Mouse (Mus musculus) megakaryocyte, embryonic 14.5 days (primary cell): ENCODE measurements around the gene Chd9. TPM values are rescaled to one million over a fixed set of nuclear protein-coding genes. Genes with fewer than 3 reads are reported as not detected.
A peak's percentile ranks its signal among the peaks of the same experiment; 100 is the strongest.

Experiments used
- H3K27me3 ChIP-seq: replicated peaks from 2 replicates; pipeline ENCODE3; 2012; ENCODE audit warnings: inconsistent platforms
- H3K36me3 ChIP-seq: replicated peaks from 2 replicates; pipeline ENCODE3; 2012; ENCODE audit warnings: low read length, inconsistent platforms, mixed read lengths
- H3K4me1 ChIP-seq: 2 replicates; pipeline ENCODE4 v1.6.1; 2012; ENCODE audit warnings: inconsistent platforms
- H3K4me3 ChIP-seq: replicated peaks from 2 replicates; pipeline ENCODE3; 2012; ENCODE audit warnings: moderate library complexity, mild to moderate bottlenecking, inconsistent platforms
- H3K9me3 ChIP-seq: 2 replicates; pipeline ENCODE4 v1.6.1; 2012; ENCODE audit warnings: inconsistent platforms
- FLI1 ChIP-seq: IDR thresholded peaks from 2 replicates; pipeline ENCODE4 v1.6.1; 2012; ENCODE audit warnings: low read length, inconsistent platforms, mixed read lengths
- GATA1 ChIP-seq: IDR thresholded peaks from 3 replicates; pipeline ENCODE4 v1.6.1; 2012; ENCODE audit warnings: mixed read lengths, low read length, inconsistent platforms, borderline replicate concordance
- polyA plus RNA-seq: library from polyadenylated mRNA; stranded (reverse); fragments of >175 nt; gene quantifications from 2 replicates; pipeline ENCODE4 v1.2.3, GENCODE M21; 2012; ENCODE audit warnings: low replicate concordance; ENCODE audit not compliant: insufficient read depth

Chd9 gene
- polyA plus RNA-seq, 1 experiment, result 0.65 TPM

- no peaks in the 10 kb centered on the region for H3K36me3 ChIP-seq
- peaks cover 14% of the 10 kb centered on the region for H3K4me1 ChIP-seq
- H3K27me3 ChIP-seq, result peaks cover 6% of the 10 kb centered on the region
- TF ChIP-seq GATA1 (no peak), FLI1 (no peak)
- H3K9me3 ChIP-seq, result no peaks in the 10 kb centered on the region
- H3K4me3 ChIP-seq, result no peak overlapping the region
Observed at GRCm38 (mm10) chr8:90856171-90856570, 28.0 kb downstream of the Chd9 start.

GRCm38 (mm10) chr8:90856952-90857351 is 28.8 kb downstream of the Chd9 start:
- Histone ChIP-seq H3K4me1 (peaks cover 17% of the 10 kb centered on the region), H3K9me3 (no peaks in the 10 kb centered on the region), H3K27me3 (peaks cover 8% of the 10 kb centered on the region), H3K4me3 (no peak overlapping the region), H3K36me3 (no peaks in the 10 kb centered on the region)
- no peak for TF ChIP-seq GATA1
- TF ChIP-seq FLI1, result no peak

GRCm38 (mm10) chr8:90858071-90858470 is 29.9 kb downstream of the Chd9 start:
- TF ChIP-seq FLI1 (no peak), GATA1 (no peak)
- peaks cover 17% of the 10 kb centered on the region for H3K4me1 ChIP-seq
- no peaks in the 10 kb centered on the region for H3K9me3 ChIP-seq
- H3K4me3 ChIP-seq, result no peak overlapping the region
- no peaks in the 10 kb centered on the region for H3K36me3 ChIP-seq
- peaks cover 8% of the 10 kb centered on the region for H3K27me3 ChIP-seq

GRCm38 (mm10) chr8:90861266-90861944 is 33.3 kb downstream of the Chd9 start:
- no peak for TF ChIP-seq FLI1
- no peak for TF ChIP-seq GATA1
- Histone ChIP-seq H3K36me3 (no peaks in the 10 kb centered on the region), H3K4me3 (no peak overlapping the region), H3K4me1 (peaks cover 9% of the 10 kb centered on the region; the same call in 1 of the 2 replicates), H3K9me3 (no peaks in the 10 kb centered on the region), H3K27me3 (peaks cover 8% of the 10 kb centered on the region)

GRCm38 (mm10) chr8:90862038-90862437 is 33.9 kb downstream of the Chd9 start:
- Histone ChIP-seq H3K27me3 (peaks cover 8% of the 10 kb centered on the region), H3K9me3 (no peaks in the 10 kb centered on the region), H3K4me3 (no peak overlapping the region), H3K36me3 (no peaks in the 10 kb centered on the region), H3K4me1 (peaks cover 9% of the 10 kb centered on the region; the same call in 1 of the 2 replicates)
- TF ChIP-seq FLI1 (no peak), GATA1 (no peak)

- Histone ChIP-seq H3K4me3 (no peak overlapping the region), H3K36me3 (no peaks in the 10 kb centered on the region), H3K9me3 (no peaks in the 10 kb centered on the region), H3K4me1 (peaks cover 33% of the 10 kb centered on the region), H3K27me3 (peaks cover 2% of the 10 kb centered on the region)
- no peak for TF ChIP-seq FLI1
- TF ChIP-seq GATA1, result no peak
Observed at GRCm38 (mm10) chr8:90867061-90867460, 38.9 kb downstream of the Chd9 start.

- TF ChIP-seq GATA1, result no peak
- no peak for TF ChIP-seq FLI1
- Histone ChIP-seq H3K36me3 (no peaks in the 10 kb centered on the region), H3K27me3 (peaks cover 2% of the 10 kb centered on the region), H3K4me1 (peaks cover 38% of the 10 kb centered on the region), H3K9me3 (no peaks in the 10 kb centered on the region), H3K4me3 (no peak overlapping the region)
Observed at GRCm38 (mm10) chr8:90867911-90868310, 39.8 kb downstream of the Chd9 start.

GRCm38 (mm10) chr8:90868334-90868733 is 40.2 kb downstream of the Chd9 start:
- H3K36me3 ChIP-seq, result no peaks in the 10 kb centered on the region
- H3K9me3 ChIP-seq, result no peaks in the 10 kb centered on the region
- TF ChIP-seq FLI1 (no peak), GATA1 (no peak)
- peaks cover 2% of the 10 kb centered on the region for H3K27me3 ChIP-seq
- H3K4me1 ChIP-seq, result peaks cover 42% of the 10 kb centered on the region
- H3K4me3 ChIP-seq, result no peak overlapping the region

GRCm38 (mm10) chr8:90869071-90869919 is 41.1 kb downstream of the Chd9 start:
- Histone ChIP-seq H3K4me3 (peak overlapping the region; percentile 79), H3K4me1 (peaks cover 42% of the 10 kb centered on the region), H3K27me3 (peaks cover 2% of the 10 kb centered on the region), H3K36me3 (no peaks in the 10 kb centered on the region), H3K9me3 (no peaks in the 10 kb centered on the region)
- TF ChIP-seq GATA1, result no peak
- no peak for TF ChIP-seq FLI1
